Comparison of ENCODE assay signal across 16 mouse cellular contexts in the genomic region with DNA sequence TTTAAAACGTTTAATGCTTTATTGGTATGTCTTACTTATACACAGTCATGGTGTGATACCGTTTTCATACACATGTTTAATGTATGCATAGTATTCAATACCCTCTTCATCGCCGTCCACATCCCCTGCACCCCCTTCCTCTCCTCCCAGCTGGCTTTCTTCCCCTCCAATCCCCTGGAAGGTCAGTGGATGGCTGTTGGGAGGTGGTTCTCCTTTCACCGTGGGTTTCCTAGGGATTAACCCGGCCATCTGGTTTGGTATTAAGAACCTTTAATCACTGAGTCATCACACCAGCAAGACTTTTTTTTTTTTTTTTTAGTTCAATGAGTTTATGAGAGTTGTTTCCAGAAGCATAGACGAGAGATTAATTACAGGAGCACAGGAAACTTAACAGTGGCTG. TPM values are rescaled to one million over a fixed set of nuclear protein-coding genes. Genes with fewer than 3 reads are reported as not detected.
DNase-seq lines count a peak whose midpoint lies in the region; ATAC-seq and TF ChIP-seq lines count a peak whose summit lies in the region.
"Had no signal": no experiment of that assay in that cellular context is flagged by ENCODE, and none has a peak within 500 bp of the region (broad histone marks: within the 10 kb centered on the region; RNA-seq: fewer than 3 reads in every experiment).

No protein-coding gene starts in this region.

- H3K9ac ChIP-seq in kidney, embryonic 16.5 days (replicated peaks; ENCODE audit: low read length) = no peak overlapping the region
- H3K9ac ChIP-seq: midbrain, embryonic 15.5 days had no signal

- H3K4me1 ChIP-seq in heart, embryonic 10.5 days = peaks cover 29% of the 10 kb centered on the region
- peaks cover 25% of the 10 kb centered on the region for H3K4me1 ChIP-seq in kidney, embryonic 16.5 days (ENCODE audit: insufficient read depth, low read length)
- H3K4me1 ChIP-seq in olfactory bulb, adult 2 months (ENCODE audit: control insufficient read depth, insufficient read depth, low read length) = peaks cover 18% of the 10 kb centered on the region

- no peaks in the 10 kb centered on the region for H3K36me3 ChIP-seq in heart, embryonic 10.5 days
- H3K36me3 ChIP-seq in kidney, embryonic 16.5 days (ENCODE audit: insufficient read depth, low read length) = no peaks in the 10 kb centered on the region
- H3K36me3 ChIP-seq: midbrain, embryonic 15.5 days had no signal

- H3K4me3 ChIP-seq in heart, embryonic 10.5 days = no peak overlapping the region
- H3K4me3 ChIP-seq in kidney, embryonic 16.5 days (ENCODE audit: low read length) = no peak overlapping the region
- H3K4me3 ChIP-seq in olfactory bulb, adult 2 months (ENCODE audit: insufficient read depth, low read depth, low read length) = no peak overlapping the region
- H3K4me3 ChIP-seq: midbrain, embryonic 15.5 days had no signal

- H3K9me3 ChIP-seq in heart, embryonic 10.5 days = no peaks in the 10 kb centered on the region
- H3K9me3 ChIP-seq in kidney, embryonic 16.5 days (ENCODE audit: low read length) = no peaks in the 10 kb centered on the region
- H3K9me3 ChIP-seq: G1E; midbrain, embryonic 15.5 days had no signal

- peak; percentile 29 for DNase-seq in heart, adult 11 months
- DNase-seq in heart, embryonic 10.5 days (ENCODE audit: low spot score) = no peak
- DNase-seq in MN1 (ENCODE audit: low spot score) = peak; percentile 51
- DNase-seq in urinary bladder, adult 2 months (ENCODE audit: low spot score) = no peak
- DNase-seq in urinary bladder, postnatal 25 days (ENCODE audit: low spot score) = no peak
- DNase-seq: gastrocnemius, postnatal 14 days; liver; right cerebral cortex, adult 18-20 months; thymus, postnatal 36 days had no signal

- ATAC-seq in kidney, embryonic 16.5 days (ENCODE audit: low FRiP score, low TSS enrichment) = no peak
- no peak for ATAC-seq in monocyte, adult 5-6 weeks (replicated peaks; ENCODE audit: insufficient number of reproducible peaks, low FRiP score, low TSS enrichment, poor library complexity, severe bottlenecking)
- ATAC-seq: forebrain, embryonic 14.5 days; inflammation-experienced regulatory T-cells, adult 6 months; midbrain, embryonic 15.5 days had no signal

- no peak for TF ChIP-seq POLR2A in olfactory bulb, adult 2 months (IDR thresholded peaks at IDR 0.05; ENCODE audit: insufficient read depth, low read depth, low read length)

- H3K4me2 ChIP-seq in kidney, embryonic 16.5 days (replicated peaks; ENCODE audit: low read depth, low read length) = no peak overlapping the region
- H3K4me2 ChIP-seq: midbrain, embryonic 15.5 days had no signal

- H3K27ac ChIP-seq in heart, embryonic 10.5 days = no peak overlapping the region
- peak overlapping the region; percentile 3; the same call in 1 of the 2 replicates for H3K27ac ChIP-seq in kidney, embryonic 16.5 days (ENCODE audit: low read length)
- peak overlapping the region; percentile 5; the same call in 1 of the 2 replicates for H3K27ac ChIP-seq in olfactory bulb, adult 2 months (ENCODE audit: insufficient read depth, low read depth, low read length)
- H3K27ac ChIP-seq: midbrain, embryonic 15.5 days had no signal

- TF ChIP-seq CTCF in olfactory bulb, adult 2 months (IDR thresholded peaks at IDR 0.05; ENCODE audit: insufficient read depth, low read depth, low read length) = no peak

- 59% methylated on average over 7 of the region's 7 CpGs for WGBS in heart, embryonic 10.5 days
- WGBS in kidney, embryonic 16.5 days = 45% methylated on average over 7 of the region's 7 CpGs
- 37% methylated on average over 7 of the region's 7 CpGs for WGBS in olfactory bulb, adult 2 months

- peaks cover 16% of the 10 kb centered on the region for H3K27me3 ChIP-seq in heart, embryonic 10.5 days (ENCODE audit: insufficient read depth, poor library complexity, severe bottlenecking)
- H3K27me3 ChIP-seq in kidney, embryonic 16.5 days (ENCODE audit: insufficient read depth, low read length) = no peaks in the 10 kb centered on the region

RNA-seq across cellular contexts. Expression of a gene that starts 1.3 kb away (rescaled TPM):
- polyA plus RNA-seq in heart, embryonic 10.5 days (2016; fragmentation: Nextera tagmentation; extraction: Ambion mirVana) = 14.2 and 15.8 TPM in 2 replicates
- 18.7 and 19.3 TPM in 2 replicates for polyA plus RNA-seq in kidney, embryonic 16.5 days (2015; fragmentation: Nextera tagmentation; extraction: Ambion mirVana)
- not detected in 2 replicates for polyA plus RNA-seq in olfactory bulb, adult 2 months (2012; ENCODE audit: insufficient read depth, insufficient read length, low replicate concordance, missing spikeins)
- 33.0 to 39.1 TPM (median 38.8 TPM) in 3 replicates for total RNA-seq in monocyte, adult 5-6 weeks (2017)
- polyA plus RNA-seq in urinary bladder, adult 2 months (2012; rRNA removed) = 4.2 and 4.6 TPM in 2 replicates

Comparison
In these comparisons a context has a peak if more than half of its experiments do, and no peak if none do; other contexts are left out.
1. DNase-seq: peak in heart, adult 11 months (single experiment) and MN1 (single experiment); none in heart, embryonic 10.5 days (single experiment), urinary bladder, adult 2 months (single experiment) and urinary bladder, postnatal 25 days (single experiment).